Mouse (Mus musculus) myocyte (in vitro differentiated cells): ENCODE measurements at regions not wholly inside any gene's neighbourhood (a gene's known extent, or its start where the extent isn't known, plus 50 kb on each side); places are given as distances from the start of the nearest gene placed in this dataset.

Experiments used
- H3K27me3 ChIP-seq: one replicate; pipeline ENCODE4 v1.6.1; 2011; ENCODE audit not compliant: control insufficient read depth, insufficient read depth, insufficient read length
- H3K36me3 ChIP-seq: one replicate; pipeline ENCODE4 v1.6.1; 2011; ENCODE audit not compliant: control insufficient read depth, insufficient read depth
- H3K4me2 ChIP-seq: one replicate; pipeline ENCODE4 v1.6.1; 2011; ENCODE audit warnings: low read depth, control low read depth
- H3K4me3 ChIP-seq: one replicate; pipeline ENCODE4 v1.5.1; 2011; ENCODE audit warnings: mild to moderate bottlenecking, control low read depth, moderate library complexity
- H3K79me2 ChIP-seq: one replicate; pipeline ENCODE4 v1.6.1; 2011; ENCODE audit not compliant: control insufficient read depth, insufficient read depth
- H3ac ChIP-seq: one replicate; pipeline ENCODE4 v1.6.1; 2011; ENCODE audit not compliant: control insufficient read depth, insufficient read length
- CEBPB ChIP-seq: IDR thresholded peaks from 2 replicates; pipeline ENCODE4 v1.6.1; 2011; ENCODE audit warnings: mild to moderate bottlenecking, moderate library complexity; ENCODE audit not compliant: poor library complexity, insufficient read depth, severe bottlenecking
- E2F4 ChIP-seq: IDR thresholded peaks from one replicate; pipeline ENCODE4 v1.6.1; 2011; ENCODE audit warnings: mild to moderate bottlenecking, control low read depth, moderate library complexity; ENCODE audit not compliant: insufficient read depth
- MAX ChIP-seq: IDR thresholded peaks from one replicate; pipeline ENCODE4 v1.6.1; 2011; ENCODE audit warnings: low read depth, mild to moderate bottlenecking, control low read depth
- MYOD1 ChIP-seq, 3 experiments: IDR thresholded peaks; one replicate each; pipeline ENCODE4 v1.6.1; 2011; ENCODE audit warnings: control low read depth in 2 of 3, low read depth in 2 of 3, mild to moderate bottlenecking in 2 of 3, moderate library complexity in 1 of 3; ENCODE audit not compliant: insufficient read length in 2 of 3, control insufficient read depth in 1 of 3
- MYOG ChIP-seq, 3 experiments: IDR thresholded peaks; one replicate each; pipeline ENCODE4 v1.6.1; 2011; ENCODE audit warnings: control low read depth in 2 of 3, low read depth in 2 of 3, mild to moderate bottlenecking in 2 of 3; ENCODE audit not compliant: insufficient read length in 2 of 3, control insufficient read depth in 1 of 3, insufficient read depth in 1 of 3
- POLR2A ChIP-seq: IDR thresholded peaks from one replicate; pipeline ENCODE4 v1.6.1; 2011; ENCODE audit warnings: low read depth, mild to moderate bottlenecking, control low read depth, moderate library complexity; ENCODE audit not compliant: insufficient read length
- POLR2AphosphoS2 ChIP-seq: IDR thresholded peaks from one replicate; pipeline ENCODE4 v1.6.1; 2011; ENCODE audit warnings: low read depth, control low read depth; ENCODE audit not compliant: insufficient read length
- REST ChIP-seq: IDR thresholded peaks from one replicate; pipeline ENCODE4 v1.6.1; 2011; ENCODE audit warnings: mild to moderate bottlenecking, control low read depth, moderate library complexity; ENCODE audit not compliant: insufficient read depth, insufficient read length
- SRF ChIP-seq: IDR thresholded peaks from one replicate; pipeline ENCODE4 v1.6.1; 2011; ENCODE audit warnings: low read depth; ENCODE audit not compliant: control insufficient read depth, insufficient read length
- TCF12 ChIP-seq: IDR thresholded peaks from one replicate; pipeline ENCODE4 v1.6.1; 2011; ENCODE audit warnings: mild to moderate bottlenecking, control low read depth; ENCODE audit not compliant: poor library complexity, insufficient read depth, severe bottlenecking
- TCF3 ChIP-seq: IDR thresholded peaks from one replicate; pipeline ENCODE4 v1.6.1; 2011; ENCODE audit warnings: low read depth, control low read depth; ENCODE audit not compliant: insufficient read length
- USF1 ChIP-seq: IDR thresholded peaks from one replicate; pipeline ENCODE4 v1.6.1; 2011; ENCODE audit warnings: low read depth, mild to moderate bottlenecking, control low read depth, moderate library complexity

- TF ChIP-seq TCF3 (no peak), TCF12 (no peak), MAX (no peak), USF1 (no peak), REST (no peak), POLR2AphosphoS2 (no peak), MYOD1 (IDR thresholded peaks at IDR 0.05; ENCODE audit: control insufficient read depth in 1 of 3, insufficient read length in 2 of 3, low read depth in 2 of 3) (no peak), POLR2A (no peak), SRF (no peak), E2F4 (no peak), CEBPB (no peak), MYOG (IDR thresholded peaks at IDR 0.05; ENCODE audit: control insufficient read depth in 1 of 3, insufficient read depth in 1 of 3, insufficient read length in 2 of 3, low read depth in 2 of 3) (no peak)
- Histone ChIP-seq H3ac (no peak overlapping the region), H3K4me3 (no peak overlapping the region), H3K79me2 (no peaks in the 10 kb centered on the region), H3K4me2 (no peak overlapping the region), H3K36me3 (no peaks in the 10 kb centered on the region), H3K27me3 (no peaks in the 10 kb centered on the region)
Observed at GRCm38 (mm10) chr13:44277952-44278351, 451.3 kb upstream of the Jarid2 start.

- no peak overlapping the region for H3ac ChIP-seq
- H3K4me2 ChIP-seq = no peak overlapping the region
- no peaks in the 10 kb centered on the region for H3K79me2 ChIP-seq
- H3K27me3 ChIP-seq = no peaks in the 10 kb centered on the region
- no peaks in the 10 kb centered on the region for H3K36me3 ChIP-seq
- H3K4me3 ChIP-seq = no peak overlapping the region
- TF ChIP-seq SRF (no peak), MYOG (IDR thresholded peaks at IDR 0.05; ENCODE audit: control insufficient read depth in 1 of 3, insufficient read depth in 1 of 3, insufficient read length in 2 of 3, low read depth in 2 of 3) (no peak), TCF3 (no peak), TCF12 (no peak), E2F4 (no peak), MAX (no peak)
Observed at GRCm38 (mm10) chr13:44279036-44279435, 450.2 kb upstream of the Jarid2 start.

GRCm38 (mm10) chr13:44280296-44280695 is 449.0 kb upstream of the Jarid2 start:
- H3K79me2 ChIP-seq = no peaks in the 10 kb centered on the region
- H3K4me2 ChIP-seq = no peak overlapping the region
- no peak overlapping the region for H3K4me3 ChIP-seq
- no peaks in the 10 kb centered on the region for H3K36me3 ChIP-seq
- no peak for TF ChIP-seq CEBPB
- TF ChIP-seq MYOD1 (IDR thresholded peaks at IDR 0.05; ENCODE audit: control insufficient read depth in 1 of 3, insufficient read length in 2 of 3, low read depth in 2 of 3) = no peak
- no peak for TF ChIP-seq MYOG (IDR thresholded peaks at IDR 0.05; ENCODE audit: control insufficient read depth in 1 of 3, insufficient read depth in 1 of 3, insufficient read length in 2 of 3, low read depth in 2 of 3)
- no peak for TF ChIP-seq POLR2AphosphoS2
- no peak for TF ChIP-seq MAX
- no peak for TF ChIP-seq TCF3
- TF ChIP-seq USF1 = no peak
- TF ChIP-seq E2F4 = no peak
- TF ChIP-seq SRF = no peak
- no peaks in the 10 kb centered on the region for H3K27me3 ChIP-seq
- no peak overlapping the region for H3ac ChIP-seq

GRCm38 (mm10) chr13:44281796-44282195 is 447.5 kb upstream of the Jarid2 start:
- no peaks in the 10 kb centered on the region for H3K27me3 ChIP-seq
- H3K36me3 ChIP-seq = no peaks in the 10 kb centered on the region
- H3K79me2 ChIP-seq = no peaks in the 10 kb centered on the region
- TF ChIP-seq CEBPB (no peak), MYOG (IDR thresholded peaks at IDR 0.05; ENCODE audit: control insufficient read depth in 1 of 3, insufficient read depth in 1 of 3, insufficient read length in 2 of 3, low read depth in 2 of 3) (no peak), REST (no peak), SRF (no peak), POLR2A (no peak), POLR2AphosphoS2 (no peak), MAX (no peak), TCF12 (no peak)
- no peak overlapping the region for H3K4me3 ChIP-seq
- H3ac ChIP-seq = no peak overlapping the region
- no peak overlapping the region for H3K4me2 ChIP-seq

GRCm38 (mm10) chr13:44282306-44282705 is 447.0 kb upstream of the Jarid2 start:
- Histone ChIP-seq H3K36me3 (no peaks in the 10 kb centered on the region), H3ac (no peak overlapping the region), H3K4me3 (no peak overlapping the region), H3K4me2 (peak overlapping the region; percentile 30), H3K79me2 (no peaks in the 10 kb centered on the region), H3K27me3 (no peaks in the 10 kb centered on the region)
- TF ChIP-seq USF1 = no peak
- no peak for TF ChIP-seq CEBPB
- no peak for TF ChIP-seq TCF12
- no peak for TF ChIP-seq E2F4
- no peak for TF ChIP-seq POLR2AphosphoS2
- TF ChIP-seq REST = no peak
- no peak for TF ChIP-seq MYOG (IDR thresholded peaks at IDR 0.05; ENCODE audit: control insufficient read depth in 1 of 3, insufficient read depth in 1 of 3, insufficient read length in 2 of 3, low read depth in 2 of 3)
